8 mouse cellular contexts compared by ENCODE assay signal in genomic region chr13:51791604-51792003, GRCm38 (mm10). TPM values are rescaled to one million over a fixed set of nuclear protein-coding genes. Genes with fewer than 3 reads are reported as not detected.
A peak's percentile ranks its signal among the peaks of the same experiment; 100 is the strongest.
DNase-seq lines count a peak whose midpoint lies in the region; ATAC-seq and TF ChIP-seq lines count a peak whose summit lies in the region.

No protein-coding gene starts in this region.

- WGBS in forebrain, embryonic 14.5 days = 69% methylated on average over 3 of the region's 3 CpGs
- 78% methylated on average over 3 of the region's 3 CpGs for WGBS in liver, embryonic 14.5 days (ENCODE audit: insufficient replicate concordance)

- no peak for TF ChIP-seq EP300 in liver, embryonic 14.5 days (IDR thresholded peaks at IDR 0.05; ENCODE audit: low read depth)

- no peak for TF ChIP-seq CTCF in liver, embryonic 14.5 days (IDR thresholded peaks at IDR 0.05; ENCODE audit: low read depth)

- H3K36me3 ChIP-seq in forebrain, embryonic 14.5 days (ENCODE audit: control insufficient read depth, insufficient read depth, low read length) = no peaks in the 10 kb centered on the region
- no peaks in the 10 kb centered on the region for H3K36me3 ChIP-seq in liver, embryonic 14.5 days (replicated peaks; ENCODE audit: control insufficient read depth, insufficient read depth, low read depth)

- peak overlapping the region; percentile 90; the same call in 1 of the 2 replicates for H3K9ac ChIP-seq in forebrain, embryonic 14.5 days (ENCODE audit: low read length)
- no peak overlapping the region for H3K9ac ChIP-seq in liver, embryonic 14.5 days (replicated peaks)

- no peaks in the 10 kb centered on the region for H3K27me3 ChIP-seq in forebrain, embryonic 14.5 days (replicated peaks; ENCODE audit: control insufficient read depth, insufficient read depth, low read length)
- no peaks in the 10 kb centered on the region for H3K27me3 ChIP-seq in liver, embryonic 14.5 days (ENCODE audit: control insufficient read depth, insufficient read depth, low read length)

- peaks cover 20% of the 10 kb centered on the region for H3K4me1 ChIP-seq in forebrain, embryonic 14.5 days (ENCODE audit: control insufficient read depth, insufficient read depth, low read length)
- peaks cover 0 to 12% of the 10 kb centered on the region in 2 experiments; a peak in 2 of 4 replicates for H3K4me1 ChIP-seq in liver, embryonic 14.5 days (replicated peaks; ENCODE audit: control insufficient read depth in 2 of 2, insufficient read depth in 2 of 2, low read length in 1 of 2)

- no peaks in the 10 kb centered on the region for H3K9me3 ChIP-seq in forebrain, embryonic 14.5 days (replicated peaks; ENCODE audit: control insufficient read depth, low read length)
- H3K9me3 ChIP-seq in liver, embryonic 14.5 days (ENCODE audit: control insufficient read depth, low read length) = no peaks in the 10 kb centered on the region

- H3K4me2 ChIP-seq in forebrain, embryonic 14.5 days (ENCODE audit: low read length) = peak overlapping the region; percentile 96
- peak overlapping the region; percentile 97 for H3K4me2 ChIP-seq in liver, embryonic 14.5 days (ENCODE audit: low read depth)

- H3K4me3 ChIP-seq in forebrain, embryonic 14.5 days (ENCODE audit: low read depth, low read length) = peak overlapping the region; percentile 79; the same call in 1 of the 2 replicates
- H3K4me3 ChIP-seq in liver, embryonic 14.5 days (ENCODE audit: insufficient read depth in 1 of 2, low read depth in 2 of 2, low read length in 2 of 2) = no peak overlapping the region

- no peak for ATAC-seq in forebrain, embryonic 14.5 days
- no peak for ATAC-seq in liver, embryonic 14.5 days (ENCODE audit: insufficient read depth)
- no peak for ATAC-seq in activated CD4-positive, CD25-positive, alpha-beta regulatory T cell, adult 4 months
- no peak for ATAC-seq in frontal cortex, adult (ENCODE audit: low TSS enrichment)

- DNase-seq in kidney, adult 18-20 months = peak; percentile 29
- DNase-seq in kidney, postnatal 4 days = no peak
- DNase-seq in MN1 (ENCODE audit: low spot score) = peak; percentile 58
- DNase-seq in forebrain, embryonic 14.5 days (ENCODE audit: low spot score) = no peak
- no peak for DNase-seq in liver, embryonic 14.5 days (ENCODE audit: low read depth in 3 of 3, low spot score in 3 of 3)
- no peak for DNase-seq in gastrocnemius, postnatal 10 days

- no peak overlapping the region for H3K27ac ChIP-seq in forebrain, embryonic 14.5 days (ENCODE audit: low read depth, low read length)
- H3K27ac ChIP-seq in liver, embryonic 14.5 days = no peak overlapping the region

RNA-seq across cellular contexts. Expression of gene Sema4d, which starts 1.9 kb away (rescaled TPM):
- polyA plus RNA-seq in forebrain, embryonic 14.5 days (2014; fragmentation: Nextera tagmentation; extraction: Ambion mirVana) = 12.7 and 22.1 TPM in 2 replicates
- polyA plus RNA-seq in liver, embryonic 14.5 days (2012; rRNA removed) = 4.2 and 4.7 TPM in 2 replicates
- 4.6 and 6.1 TPM in 2 replicates for polyA plus RNA-seq in liver, embryonic 14.5 days (2014; fragmentation: Nextera tagmentation; extraction: Ambion mirVana)
- polyA plus RNA-seq in activated CD4-positive, CD25-positive, alpha-beta regulatory T cell, adult 4 months (2017; shearing (Covaris generic)) = 100 to 1,000 TPM; 127 to 150 TPM
- 100 to 1,000 TPM; 125 to 130 TPM for total RNA-seq in gastrocnemius, postnatal 10 days (2021)

RNA-seq across cellular contexts. Expression of gene Gadd45g, which starts 54.9 kb away (rescaled TPM):
- 112 and 132 TPM in 2 replicates for polyA plus RNA-seq in forebrain, embryonic 14.5 days (2014; fragmentation: Nextera tagmentation; extraction: Ambion mirVana)
- 11.4 and 14.4 TPM in 2 replicates for polyA plus RNA-seq in liver, embryonic 14.5 days (2012; rRNA removed)
- 12.7 and 14.5 TPM in 2 replicates for polyA plus RNA-seq in liver, embryonic 14.5 days (2014; fragmentation: Nextera tagmentation; extraction: Ambion mirVana)
- polyA plus RNA-seq in activated CD4-positive, CD25-positive, alpha-beta regulatory T cell, adult 4 months (2017; shearing (Covaris generic)) = 10 to 100 TPM; 19.4 to 27.4 TPM
- 10 to 100 TPM in 1 of 2 experiments, 1 to 10 TPM in 1; 8.5 to 33.5 TPM for total RNA-seq in gastrocnemius, postnatal 10 days (2021)

Comparison
In these comparisons a context has a peak if more than half of its experiments do, and no peak if none do; other contexts are left out.
1. DNase-seq: peak in kidney, adult 18-20 months (single experiment) and MN1 (single experiment); none in kidney, postnatal 4 days (0 of 2), forebrain, embryonic 14.5 days (single experiment), liver, embryonic 14.5 days (0 of 3) and gastrocnemius, postnatal 10 days (single experiment).